11 mouse cellular contexts compared by ENCODE assay signal in the genomic region with DNA sequence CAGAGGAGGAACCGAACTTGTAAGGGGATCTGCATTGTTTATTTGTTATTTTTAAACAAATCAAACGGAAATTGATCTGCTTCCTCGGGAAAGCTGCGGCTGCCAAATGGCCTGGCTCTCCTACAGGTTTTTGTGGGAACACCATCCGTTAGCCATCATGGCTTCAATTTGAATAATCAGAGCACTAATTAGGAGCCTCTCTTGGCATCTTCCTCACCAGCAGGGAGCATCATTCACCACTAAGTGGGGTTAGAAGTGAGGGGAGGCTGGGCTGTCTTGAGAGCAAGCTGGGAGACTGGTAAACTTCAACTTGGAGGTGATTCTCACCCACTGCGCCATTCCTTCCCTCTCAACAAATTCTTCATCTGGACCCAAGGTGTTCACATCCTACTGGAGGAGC.
DNase-seq lines count a peak whose midpoint lies in the region; ATAC-seq and TF ChIP-seq lines count a peak whose summit lies in the region.
"Had no signal": no experiment of that assay in that cellular context is flagged by ENCODE, and none has a peak within 500 bp of the region (broad histone marks: within the 10 kb centered on the region; RNA-seq: fewer than 3 reads in every experiment).

No protein-coding gene starts in this region.

- no peak for TF ChIP-seq EP300 in heart, postnatal 0 days (IDR thresholded peaks at IDR 0.05; ENCODE audit: low read depth)

- no peak for ATAC-seq in heart, postnatal 0 days (ENCODE audit: insufficient read depth, low read depth)
- no peak for ATAC-seq in midbrain, embryonic 14.5 days (ENCODE audit: low FRiP score, low TSS enrichment)
- ATAC-seq in midbrain, embryonic 15.5 days (replicated peaks) = no peak

- no peaks in the 10 kb centered on the region for H3K4me1 ChIP-seq in heart, postnatal 0 days (ENCODE audit: control insufficient read depth, insufficient read depth)
- no peaks in the 10 kb centered on the region for H3K4me1 ChIP-seq in heart, embryonic 10.5 days
- no peaks in the 10 kb centered on the region for H3K4me1 ChIP-seq in midbrain, embryonic 14.5 days (ENCODE audit: control insufficient read depth, insufficient read depth, low read length)
- H3K4me1 ChIP-seq in midbrain, embryonic 15.5 days = no peaks in the 10 kb centered on the region

- H3K4me3 ChIP-seq in heart, postnatal 0 days (ENCODE audit: low read depth, low read length) = no peak overlapping the region
- no peak overlapping the region for H3K4me3 ChIP-seq in heart, embryonic 10.5 days
- no peak overlapping the region for H3K4me3 ChIP-seq in midbrain, embryonic 14.5 days (replicated peaks; ENCODE audit: low read depth, low read length)
- H3K4me3 ChIP-seq in midbrain, embryonic 15.5 days = no peak overlapping the region
- no peak overlapping the region for H3K4me3 ChIP-seq in layer of hippocampus, adult 2 months
- H3K4me3 ChIP-seq: erythroblast, embryonic 14.5 days had no signal

- H3K36me3 ChIP-seq in heart, postnatal 0 days (replicated peaks; ENCODE audit: control insufficient read depth, insufficient read depth, low read length) = no peaks in the 10 kb centered on the region
- H3K36me3 ChIP-seq in heart, embryonic 10.5 days = no peaks in the 10 kb centered on the region
- H3K36me3 ChIP-seq in midbrain, embryonic 14.5 days (ENCODE audit: control insufficient read depth, insufficient read depth, low read length) = no peaks in the 10 kb centered on the region
- no peaks in the 10 kb centered on the region for H3K36me3 ChIP-seq in midbrain, embryonic 15.5 days (replicated peaks)

- no peak overlapping the region for H3K9ac ChIP-seq in heart, postnatal 0 days (replicated peaks; ENCODE audit: low read depth, low read length)
- no peak overlapping the region for H3K9ac ChIP-seq in midbrain, embryonic 14.5 days (replicated peaks; ENCODE audit: low read length)
- no peak overlapping the region for H3K9ac ChIP-seq in midbrain, embryonic 15.5 days

- DNase-seq in heart, postnatal 0 days (ENCODE audit: low spot score) = no peak
- no peak for DNase-seq in heart, embryonic 10.5 days (ENCODE audit: low spot score)
- peak; percentile 15 for DNase-seq in midbrain, embryonic 14.5 days
- DNase-seq in layer of hippocampus, adult 2 months (ENCODE audit: low spot score in 2 of 2) = peak; percentile 10 to 39
- DNase-seq in retina, postnatal 1 day = peak; percentile 44
- DNase-seq in ovary, adult 18-20 months (ENCODE audit: low spot score) = no peak
- DNase-seq: adrenal gland, postnatal 36 days; gastrocnemius, postnatal 25 days had no signal

- TF ChIP-seq CTCF in heart, postnatal 0 days (IDR thresholded peaks at IDR 0.05; ENCODE audit: low read depth) = 0 out of 2 replicates have a peak, but pooled peaks have one; percentile 26
- TF ChIP-seq CTCF in layer of hippocampus, adult 2 months (conservative IDR thresholded peaks at IDR 0.05) = peak; percentile 71

- no peaks in the 10 kb centered on the region for H3K27me3 ChIP-seq in heart, postnatal 0 days (ENCODE audit: control insufficient read depth, insufficient read depth, low read length)
- H3K27me3 ChIP-seq in heart, embryonic 10.5 days (ENCODE audit: insufficient read depth, poor library complexity, severe bottlenecking) = no peaks in the 10 kb centered on the region
- H3K27me3 ChIP-seq in midbrain, embryonic 14.5 days (ENCODE audit: control insufficient read depth, insufficient read depth, low read length) = no peaks in the 10 kb centered on the region
- H3K27me3 ChIP-seq in midbrain, embryonic 15.5 days (replicated peaks) = no peaks in the 10 kb centered on the region

- no peak overlapping the region for H3K4me2 ChIP-seq in heart, postnatal 0 days (ENCODE audit: low read depth, low read length)
- no peak overlapping the region for H3K4me2 ChIP-seq in midbrain, embryonic 14.5 days (ENCODE audit: low read length)
- H3K4me2 ChIP-seq in midbrain, embryonic 15.5 days = no peak overlapping the region

- WGBS in heart, postnatal 0 days = 26% methylated on average over 6 of the region's 6 CpGs
- 44% methylated on average over 6 of the region's 6 CpGs for WGBS in heart, embryonic 10.5 days
- WGBS in midbrain, embryonic 14.5 days = 73% methylated on average over 6 of the region's 6 CpGs
- WGBS in midbrain, embryonic 15.5 days = 62% methylated on average over 6 of the region's 6 CpGs

- H3K9me3 ChIP-seq in heart, postnatal 0 days (replicated peaks; ENCODE audit: control insufficient read depth, low read length) = no peaks in the 10 kb centered on the region
- no peaks in the 10 kb centered on the region for H3K9me3 ChIP-seq in heart, embryonic 10.5 days
- H3K9me3 ChIP-seq in midbrain, embryonic 14.5 days (ENCODE audit: control insufficient read depth, low read length) = no peaks in the 10 kb centered on the region
- H3K9me3 ChIP-seq in midbrain, embryonic 15.5 days = no peaks in the 10 kb centered on the region

- no peak overlapping the region for H3K27ac ChIP-seq in heart, postnatal 0 days (ENCODE audit: low read depth)
- H3K27ac ChIP-seq in heart, embryonic 10.5 days = no peak overlapping the region
- no peak overlapping the region for H3K27ac ChIP-seq in midbrain, embryonic 14.5 days (replicated peaks; ENCODE audit: low read depth, low read length)
- H3K27ac ChIP-seq in midbrain, embryonic 15.5 days = no peak overlapping the region
- no peak overlapping the region for H3K27ac ChIP-seq in layer of hippocampus, adult 2 months
- H3K27ac ChIP-seq: macrophage had no signal

Comparison
In these comparisons a context has a peak if more than half of its experiments do, and no peak if none do; other contexts are left out.
1. DNase-seq: peak in midbrain, embryonic 14.5 days (single experiment), layer of hippocampus, adult 2 months (2 of 2) and retina, postnatal 1 day (single experiment); none in heart, postnatal 0 days (single experiment), heart, embryonic 10.5 days (single experiment) and ovary, adult 18-20 months (single experiment).